Mouse (Mus musculus) liver, embryonic 11.5 days (tissue): ENCODE results near the gene Rnf39. TPM values are rescaled to one million over a fixed set of nuclear protein-coding genes. Genes with fewer than 3 reads are reported as not detected.
A peak's percentile ranks its signal among the peaks of the same experiment; 100 is the strongest.

Experiments used
- ATAC-seq: fragments of 200-750 bp; cut with Nextera tagmentation; replicated peaks from 2 replicates; pipeline ENCODE4 v1.8.0; 2017; ENCODE audit warnings: moderate number of reproducible peaks, mild to moderate bottlenecking, moderate TSS enrichment, moderate library complexity; ENCODE audit not compliant: low FRiP score
- DNase-seq: peaks from one replicate; pipeline ENCODE4 v3.0.0-alpha.2; 2017; ENCODE audit warnings: low spot score
- H3K27ac ChIP-seq: fragments of 300-500 bp; sonication (generic); 2 replicates; pipeline ENCODE4 v1.5.1; 2014; ENCODE audit warnings: mild to moderate bottlenecking, low read depth, low read length, control low read depth
- H3K27me3 ChIP-seq: fragments of 300-500 bp; sonication (generic); replicated peaks from 2 replicates; pipeline ENCODE4 v1.6.1; 2014; ENCODE audit warnings: low read length, mixed read lengths; ENCODE audit not compliant: control insufficient read depth, insufficient read depth
- H3K36me3 ChIP-seq: fragments of 300-500 bp; sonication (generic); 2 replicates; pipeline ENCODE4 v1.6.1; 2014; ENCODE audit warnings: mild to moderate bottlenecking, low read length, moderate library complexity, mixed read lengths; ENCODE audit not compliant: control insufficient read depth, insufficient read depth
- H3K4me1 ChIP-seq: fragments of 300-500 bp; sonication (generic); replicated peaks from 2 replicates; pipeline ENCODE4 v1.6.1; 2014; ENCODE audit warnings: low read length, mixed read lengths; ENCODE audit not compliant: control insufficient read depth, insufficient read depth
- H3K4me2 ChIP-seq: fragments of 300-500 bp; sonication (generic); 2 replicates; pipeline ENCODE4 v1.6.1; 2014; ENCODE audit warnings: mild to moderate bottlenecking, control low read depth, moderate library complexity
- H3K4me3 ChIP-seq: fragments of 300-500 bp; sonication (generic); 2 replicates; pipeline ENCODE4 v1.5.1; 2014; ENCODE audit warnings: low read depth, low read length, control low read depth
- H3K9ac ChIP-seq: fragments of 300-500 bp; sonication (generic); 2 replicates; pipeline ENCODE4 v1.6.1; 2014; ENCODE audit warnings: low read depth, low read length, control low read depth
- H3K9me3 ChIP-seq: fragments of 300-500 bp; sonication (generic); 2 replicates; pipeline ENCODE4 v1.6.1; 2016; ENCODE audit warnings: low read length, inconsistent platforms, mixed read lengths; ENCODE audit not compliant: control insufficient read depth
- WGBS: fragments of 180-500 bp; shearing (Covaris S2); extraction: QIAGEN DNeasy Blood & Tissue Kit; methylation state at CpG from one replicate; pipeline ENCODE4 v1.1.7; 2014; 5-methylcytosine and 5-hydroxymethylcytosine counted together
- polyA plus RNA-seq: library from polyadenylated mRNA; unstranded; fragments of >200 nt; fragmentation: Nextera tagmentation; extraction: Ambion mirVana; gene quantifications from 2 replicates; pipeline ENCODE4 v1.2.1, GENCODE M21; 2014

Gene Rnf39
- polyA plus RNA-seq, 1 experiment from 2014 or later = 0.14 TPM

DNA sequence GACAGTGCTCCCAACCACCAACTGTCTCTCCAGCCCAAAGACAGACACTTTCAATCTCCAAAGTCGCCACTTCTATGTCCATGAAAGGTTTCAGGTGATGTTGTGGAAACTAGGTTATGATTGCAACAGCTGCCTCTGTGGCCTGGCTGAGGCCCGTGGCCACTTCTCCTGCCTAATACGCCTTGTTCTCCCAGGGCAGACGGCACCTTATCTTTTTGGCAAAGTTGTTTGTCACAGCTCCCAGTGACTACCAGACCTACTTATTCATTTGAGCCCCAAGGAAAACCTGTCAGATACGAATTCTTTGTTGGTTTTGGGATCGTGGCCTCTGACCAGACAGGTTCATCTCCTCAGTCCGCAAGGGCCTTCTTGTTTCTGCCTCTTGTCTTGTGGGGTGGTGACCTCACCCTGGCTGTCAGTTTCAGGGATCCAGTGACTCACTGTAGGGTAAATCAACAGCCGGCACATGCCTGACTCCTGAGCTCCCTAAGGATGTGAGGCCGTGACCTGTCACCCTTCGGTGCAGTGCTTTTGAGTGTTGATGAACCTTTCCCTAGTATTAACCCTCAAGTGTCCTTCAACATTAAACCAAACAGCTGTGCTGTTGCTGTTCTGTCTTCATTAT lies 15.1 kb upstream of the Rnf39 start:
- 49% methylated on average over 10 of the region's 10 CpGs for WGBS
- Histone ChIP-seq H3K9ac (no peak overlapping the region), H3K27ac (no peak overlapping the region), H3K36me3 (no peaks in the 10 kb centered on the region), H3K4me1 (no peaks in the 10 kb centered on the region), H3K9me3 (no peaks in the 10 kb centered on the region), H3K27me3 (no peaks in the 10 kb centered on the region), H3K4me2 (no peak overlapping the region), H3K4me3 (no peak overlapping the region)
- DNase-seq (no peak), ATAC-seq (no peak)

DNA sequence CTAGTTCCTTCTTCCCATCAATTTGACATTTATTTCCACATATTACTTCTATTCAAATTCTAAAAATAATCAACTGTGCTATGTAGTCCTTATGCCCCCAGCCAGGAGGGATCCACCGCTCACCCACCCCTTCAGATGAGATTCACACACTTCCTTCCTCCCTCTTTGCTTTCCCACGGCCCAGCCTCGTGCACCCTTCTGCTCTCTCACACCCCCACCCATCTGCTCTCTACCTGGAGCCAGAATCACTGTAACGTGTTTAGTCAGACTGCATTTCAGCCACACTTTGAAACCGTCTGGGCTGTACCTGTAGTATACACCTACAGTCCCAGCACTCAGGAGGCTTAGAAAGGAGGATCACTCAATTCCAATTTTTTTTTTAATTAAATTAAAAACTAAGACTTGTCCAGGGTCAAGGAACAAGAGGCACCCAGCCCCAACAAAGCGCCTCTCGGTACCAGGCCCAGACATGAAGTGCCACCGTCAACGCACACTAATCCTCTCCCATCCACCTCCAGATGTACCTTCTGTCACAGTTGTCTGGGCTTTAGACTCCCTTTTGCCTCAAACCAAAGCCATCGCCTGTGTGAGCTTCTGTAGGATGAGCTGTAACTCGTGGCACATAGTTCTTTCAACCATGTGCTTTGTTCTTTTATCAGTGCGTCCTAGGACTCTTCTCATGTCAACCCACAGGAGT lies 13.3 kb upstream of the Rnf39 start:
- Histone ChIP-seq H3K9ac (no peak overlapping the region), H3K4me2 (no peak overlapping the region), H3K4me3 (no peak overlapping the region), H3K4me1 (no peaks in the 10 kb centered on the region), H3K9me3 (no peaks in the 10 kb centered on the region), H3K27me3 (no peaks in the 10 kb centered on the region), H3K36me3 (no peaks in the 10 kb centered on the region), H3K27ac (no peak overlapping the region)
- no peak for DNase-seq
- no peak for ATAC-seq
- 73% methylated on average over 12 of the region's 12 CpGs for WGBS

DNA sequence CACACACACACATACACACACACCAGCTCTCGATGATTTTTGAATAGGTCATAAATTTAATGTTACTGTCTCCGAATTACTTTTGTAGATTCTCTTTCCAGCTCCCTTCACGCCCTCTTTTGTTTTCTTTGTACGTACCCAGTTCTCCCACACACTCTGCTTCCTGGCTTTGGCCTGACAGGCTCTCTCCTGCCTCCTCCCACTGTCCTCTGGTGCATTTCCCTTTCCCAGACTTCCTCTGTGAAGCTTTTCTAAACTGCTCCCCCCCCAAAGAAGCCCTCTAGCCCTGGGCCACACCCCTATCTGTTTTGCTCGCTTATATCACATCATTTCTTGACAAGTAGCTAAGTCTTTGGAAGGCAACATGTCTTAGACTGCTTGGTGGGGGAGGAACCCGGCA lies 12.5 kb upstream of the Rnf39 start:
- 65% methylated on average over 6 of the region's 6 CpGs for WGBS
- H3K4me2 ChIP-seq = no peak overlapping the region
- no peaks in the 10 kb centered on the region for H3K4me1 ChIP-seq
- no peak for DNase-seq
- H3K4me3 ChIP-seq = no peak overlapping the region
- H3K36me3 ChIP-seq = no peaks in the 10 kb centered on the region
- H3K9me3 ChIP-seq = no peaks in the 10 kb centered on the region
- H3K27me3 ChIP-seq = no peaks in the 10 kb centered on the region
- H3K9ac ChIP-seq = no peak overlapping the region
- no peak overlapping the region for H3K27ac ChIP-seq
- ATAC-seq = no peak

DNA sequence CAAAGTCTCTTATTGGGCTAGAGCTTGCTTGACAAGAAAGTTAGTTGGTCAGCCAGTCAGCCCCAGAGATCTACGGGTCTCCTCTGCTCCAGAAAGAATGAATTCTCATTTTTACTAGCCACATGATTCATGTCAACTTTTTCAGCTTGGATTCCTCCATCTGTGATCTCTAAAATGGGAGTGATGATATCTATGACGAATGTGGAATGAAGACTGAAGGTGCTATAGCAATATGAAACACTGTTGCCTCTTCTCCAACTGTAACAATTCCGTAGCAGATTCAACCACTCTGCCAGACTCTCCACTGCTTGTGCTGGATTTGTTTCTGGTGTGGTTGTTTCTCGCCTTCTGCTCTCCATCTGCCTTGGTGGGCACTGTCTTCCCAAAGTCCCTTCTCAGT lies 11.6 kb upstream of the Rnf39 start:
- H3K9me3 ChIP-seq = no peaks in the 10 kb centered on the region
- H3K27ac ChIP-seq = no peak overlapping the region
- H3K36me3 ChIP-seq = no peaks in the 10 kb centered on the region
- 76% methylated on average over 4 of the region's 4 CpGs for WGBS
- H3K4me1 ChIP-seq = no peaks in the 10 kb centered on the region
- no peak overlapping the region for H3K4me2 ChIP-seq
- no peak overlapping the region for H3K9ac ChIP-seq
- no peaks in the 10 kb centered on the region for H3K27me3 ChIP-seq
- H3K4me3 ChIP-seq = no peak overlapping the region
- no peak for DNase-seq
- no peak for ATAC-seq

DNA sequence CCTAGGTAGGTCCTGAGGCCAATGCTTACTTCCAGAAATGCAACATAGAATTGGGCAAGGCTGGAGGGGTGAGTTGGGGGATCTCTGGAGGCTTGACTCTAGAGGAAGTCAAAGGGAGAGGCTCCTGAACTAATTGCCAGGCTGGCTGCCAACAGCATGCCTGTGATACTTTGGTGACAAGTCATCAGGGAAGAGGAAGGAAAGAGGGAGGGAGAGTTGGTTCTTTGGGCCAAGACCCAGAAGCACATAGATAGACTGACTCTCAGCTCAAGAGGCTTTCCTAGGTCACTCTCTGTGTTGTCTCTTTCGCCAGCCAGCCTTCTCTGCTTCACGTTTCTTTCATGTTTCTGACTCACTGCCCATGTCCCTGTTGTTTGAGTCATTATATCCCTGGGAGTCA lies 10.9 kb upstream of the Rnf39 start:
- H3K4me1 ChIP-seq = no peaks in the 10 kb centered on the region
- no peak for ATAC-seq
- H3K4me3 ChIP-seq = no peak overlapping the region
- H3K9ac ChIP-seq = no peak overlapping the region
- no peak overlapping the region for H3K27ac ChIP-seq
- H3K4me2 ChIP-seq = no peak overlapping the region
- H3K27me3 ChIP-seq = no peaks in the 10 kb centered on the region
- WGBS = 63% methylated on average over 2 of the region's 2 CpGs
- no peak for DNase-seq
- no peaks in the 10 kb centered on the region for H3K9me3 ChIP-seq
- no peaks in the 10 kb centered on the region for H3K36me3 ChIP-seq

DNA sequence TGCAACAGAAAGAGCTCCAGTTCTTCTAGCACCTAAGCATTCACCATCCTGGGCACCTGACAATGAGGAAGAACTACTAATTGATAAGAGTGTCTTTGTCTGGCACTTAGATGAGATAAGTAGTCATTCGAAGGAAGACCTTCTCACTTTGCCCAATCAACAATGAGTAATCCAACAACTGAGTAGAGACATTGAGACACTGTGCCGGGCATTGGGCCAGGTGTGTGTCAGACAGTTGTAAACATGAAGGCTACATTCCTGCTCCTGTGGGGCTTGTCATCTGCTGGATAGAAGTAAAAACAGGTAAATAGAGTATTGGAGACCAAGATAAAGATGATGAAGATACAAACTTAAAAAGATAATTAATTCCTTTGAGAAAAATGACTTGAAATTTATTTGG lies 4.7 kb upstream of the Rnf39 start:
- Histone ChIP-seq H3K9ac (no peak overlapping the region), H3K4me3 (no peak overlapping the region), H3K27ac (no peak overlapping the region), H3K27me3 (peaks cover 32% of the 10 kb centered on the region), H3K9me3 (no peaks in the 10 kb centered on the region), H3K4me2 (no peak overlapping the region), H3K4me1 (0 out of 2 replicates have a peak, but pooled peaks cover 3% of the 10 kb centered on the region), H3K36me3 (no peaks in the 10 kb centered on the region)
- WGBS = 62% methylated on average over 2 of the region's 2 CpGs
- ATAC-seq = no peak
- no peak for DNase-seq

DNA sequence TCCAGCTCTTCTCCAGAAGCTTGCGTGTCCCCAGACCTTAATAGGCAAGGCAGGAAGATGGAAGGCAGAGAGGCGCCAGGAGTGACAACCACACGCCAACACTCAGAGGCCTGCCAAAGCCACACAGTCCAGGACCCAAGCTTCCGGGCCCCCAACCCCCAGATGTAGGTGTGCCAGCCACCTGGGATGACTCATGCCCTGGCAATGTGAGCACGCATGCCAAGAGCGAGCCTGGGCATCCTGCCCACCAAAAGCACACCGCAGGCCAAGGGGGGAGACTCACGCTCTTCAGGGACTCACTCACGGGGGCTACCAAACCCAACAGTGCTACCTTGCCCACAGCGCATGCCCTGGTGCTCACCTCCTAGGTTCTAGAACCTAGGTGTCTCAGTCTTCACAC lies 327 bp upstream of the Rnf39 start:
- Histone ChIP-seq H3K9me3 (no peaks in the 10 kb centered on the region), H3K4me2 (peak overlapping the region; percentile 65), H3K4me1 (0 out of 2 replicates have a peak, but pooled peaks cover 4% of the 10 kb centered on the region), H3K4me3 (peak overlapping the region; percentile 35), H3K36me3 (no peaks in the 10 kb centered on the region), H3K27ac (no peak overlapping the region), H3K27me3 (peaks cover 75% of the 10 kb centered on the region), H3K9ac (no peak overlapping the region)
- 46% methylated on average over 10 of the region's 10 CpGs for WGBS
- DNase-seq = no peak
- ATAC-seq = no peak

DNA sequence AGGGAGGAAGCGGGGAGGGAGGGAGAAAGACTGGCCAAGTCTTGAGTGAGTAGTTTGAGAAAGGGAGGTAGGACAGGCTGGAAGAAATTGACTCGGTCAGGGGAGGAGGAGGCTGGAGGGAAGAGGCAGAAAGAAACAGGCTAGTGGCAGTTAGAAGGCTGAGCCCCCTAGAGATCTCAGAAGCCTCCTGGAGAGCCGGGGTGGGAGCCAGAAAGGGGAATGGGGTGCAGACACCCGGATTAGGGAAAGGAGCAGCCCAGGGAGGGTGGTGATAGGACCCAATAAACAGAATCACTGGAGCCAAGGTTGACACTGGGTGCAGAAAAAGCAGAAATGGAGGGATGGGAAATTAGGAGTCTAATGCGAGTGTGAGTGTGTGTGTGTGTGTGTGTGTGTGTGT lies 973 bp downstream of the Rnf39 start:
- Histone ChIP-seq H3K9ac (no peak overlapping the region), H3K36me3 (peaks cover under 1% of the 10 kb centered on the region; the same call in 1 of the 2 replicates), H3K4me1 (0 out of 2 replicates have a peak, but pooled peaks cover 4% of the 10 kb centered on the region), H3K27ac (no peak overlapping the region), H3K4me2 (no peak overlapping the region), H3K4me3 (no peak overlapping the region), H3K9me3 (no peaks in the 10 kb centered on the region), H3K27me3 (peaks cover 84% of the 10 kb centered on the region)
- ATAC-seq = no peak
- WGBS = 21% methylated on average over 5 of the region's 5 CpGs
- no peak for DNase-seq
